Mouse (Mus musculus): ENCODE results near the gene Tctn1. TPM values are rescaled to one million over a fixed set of nuclear protein-coding genes. Genes with fewer than 3 reads are reported as not detected.

Gene Tctn1
- total and polyA plus RNA-seq, 2 experiments from 2014 or later, result 2.3 to 21.6 TPM

GRCm38 (mm10) chr5:122279799-122280421 is 15.7 kb upstream of the Tctn1 start:
- H3K27me3 ChIP-seq (ENCODE audit: control insufficient read depth, insufficient read depth, low read length), result no peaks in the 10 kb centered on the region
- H3K4me3 ChIP-seq (ENCODE audit: low read depth, low read length), result no peak overlapping the region
- H3K9me3 ChIP-seq (replicated peaks; ENCODE audit: control insufficient read depth, low read length), result no peaks in the 10 kb centered on the region
- peaks cover 25% of the 10 kb centered on the region for H3K4me1 ChIP-seq (ENCODE audit: control insufficient read depth, insufficient read depth)
- DNase-seq (ENCODE audit: low spot score) (no peak), ATAC-seq (ENCODE audit: insufficient read depth, low read depth) (no peak)
- H3K4me2 ChIP-seq (ENCODE audit: low read depth, low read length), result no peak overlapping the region
- 67% methylated on average over 12 of the region's 12 CpGs for WGBS
- no peak overlapping the region for H3K9ac ChIP-seq (replicated peaks; ENCODE audit: low read depth, low read length)
- peak overlapping the region; percentile 52; the same call in 1 of the 2 replicates for H3K27ac ChIP-seq (ENCODE audit: low read depth)
- TF ChIP-seq EP300 (IDR thresholded peaks at IDR 0.05; ENCODE audit: low read depth) (no peak), CTCF (IDR thresholded peaks at IDR 0.05; ENCODE audit: low read depth) (no peak)
- H3K36me3 ChIP-seq (replicated peaks; ENCODE audit: control insufficient read depth, insufficient read depth, low read length), result no peaks in the 10 kb centered on the region

- Histone ChIP-seq H3K27me3 (ENCODE audit: control insufficient read depth, insufficient read depth, low read length) (no peaks in the 10 kb centered on the region), H3K9me3 (replicated peaks; ENCODE audit: control insufficient read depth, low read length) (no peaks in the 10 kb centered on the region), H3K4me1 (ENCODE audit: control insufficient read depth, insufficient read depth) (peaks cover 25% of the 10 kb centered on the region), H3K36me3 (replicated peaks; ENCODE audit: control insufficient read depth, insufficient read depth, low read length) (no peaks in the 10 kb centered on the region), H3K27ac (ENCODE audit: low read depth) (no peak overlapping the region), H3K4me3 (ENCODE audit: low read depth, low read length) (no peak overlapping the region), H3K4me2 (ENCODE audit: low read depth, low read length) (no peak overlapping the region), H3K9ac (replicated peaks; ENCODE audit: low read depth, low read length) (no peak overlapping the region)
- TF ChIP-seq CTCF (IDR thresholded peaks at IDR 0.05; ENCODE audit: low read depth), result no peak
- TF ChIP-seq EP300 (IDR thresholded peaks at IDR 0.05; ENCODE audit: low read depth), result no peak
- WGBS, result 90% methylated on average over 7 of the region's 7 CpGs
- ATAC-seq (ENCODE audit: insufficient read depth, low read depth), result no peak
- DNase-seq (ENCODE audit: low spot score), result no peak
Measured at GRCm38 (mm10) chr5:122278946-122279345, 14.7 kb upstream of the Tctn1 start.

- Histone ChIP-seq H3K36me3 (replicated peaks; ENCODE audit: control insufficient read depth, insufficient read depth, low read length) (no peaks in the 10 kb centered on the region), H3K4me3 (ENCODE audit: low read depth, low read length) (no peak overlapping the region), H3K27me3 (ENCODE audit: control insufficient read depth, insufficient read depth, low read length) (no peaks in the 10 kb centered on the region), H3K9ac (replicated peaks; ENCODE audit: low read depth, low read length) (no peak overlapping the region), H3K4me1 (ENCODE audit: control insufficient read depth, insufficient read depth) (peaks cover 1% of the 10 kb centered on the region; the same call in 1 of the 2 replicates), H3K9me3 (replicated peaks; ENCODE audit: control insufficient read depth, low read length) (no peaks in the 10 kb centered on the region), H3K4me2 (ENCODE audit: low read depth, low read length) (no peak overlapping the region), H3K27ac (ENCODE audit: low read depth) (no peak overlapping the region)
- ATAC-seq (ENCODE audit: insufficient read depth, low read depth), result no peak
- DNase-seq (ENCODE audit: low spot score), result no peak
- TF ChIP-seq EP300 (IDR thresholded peaks at IDR 0.05; ENCODE audit: low read depth) (no peak), CTCF (IDR thresholded peaks at IDR 0.05; ENCODE audit: low read depth) (no peak)
- WGBS, result 28% methylated on average over 5 of the region's 5 CpGs
Measured at GRCm38 (mm10) chr5:122274785-122275184, 10.5 kb upstream of the Tctn1 start.

- no peaks in the 10 kb centered on the region for H3K9me3 ChIP-seq (replicated peaks; ENCODE audit: control insufficient read depth, low read length)
- no peak overlapping the region for H3K9ac ChIP-seq (replicated peaks; ENCODE audit: low read depth, low read length)
- no peaks in the 10 kb centered on the region for H3K36me3 ChIP-seq (replicated peaks; ENCODE audit: control insufficient read depth, insufficient read depth, low read length)
- DNase-seq (ENCODE audit: low spot score), result no peak
- TF ChIP-seq EP300 (IDR thresholded peaks at IDR 0.05; ENCODE audit: low read depth) (no peak), CTCF (IDR thresholded peaks at IDR 0.05; ENCODE audit: low read depth) (no peak)
- H3K27ac ChIP-seq (ENCODE audit: low read depth), result no peak overlapping the region
- ATAC-seq (ENCODE audit: insufficient read depth, low read depth), result no peak
- no peak overlapping the region for H3K4me3 ChIP-seq (ENCODE audit: low read depth, low read length)
- no peaks in the 10 kb centered on the region for H3K4me1 ChIP-seq (ENCODE audit: control insufficient read depth, insufficient read depth)
- H3K27me3 ChIP-seq (ENCODE audit: control insufficient read depth, insufficient read depth, low read length), result no peaks in the 10 kb centered on the region
- no peak overlapping the region for H3K4me2 ChIP-seq (ENCODE audit: low read depth, low read length)
- 79% methylated on average over 5 of the region's 5 CpGs for WGBS
Measured at GRCm38 (mm10) chr5:122272821-122273220, 8.6 kb upstream of the Tctn1 start.

- H3K9ac ChIP-seq (replicated peaks; ENCODE audit: low read depth, low read length), result no peak overlapping the region
- H3K4me3 ChIP-seq (ENCODE audit: low read depth, low read length), result no peak overlapping the region
- no peaks in the 10 kb centered on the region for H3K4me1 ChIP-seq (ENCODE audit: control insufficient read depth, insufficient read depth)
- no peaks in the 10 kb centered on the region for H3K27me3 ChIP-seq (ENCODE audit: control insufficient read depth, insufficient read depth, low read length)
- no peaks in the 10 kb centered on the region for H3K9me3 ChIP-seq (replicated peaks; ENCODE audit: control insufficient read depth, low read length)
- H3K27ac ChIP-seq (ENCODE audit: low read depth), result no peak overlapping the region
- no peak for DNase-seq (ENCODE audit: low spot score)
- no peak for ATAC-seq (ENCODE audit: insufficient read depth, low read depth)
- 46% methylated on average over 12 of the region's 12 CpGs for WGBS
- H3K36me3 ChIP-seq (replicated peaks; ENCODE audit: control insufficient read depth, insufficient read depth, low read length), result no peaks in the 10 kb centered on the region
- no peak overlapping the region for H3K4me2 ChIP-seq (ENCODE audit: low read depth, low read length)
- no peak for TF ChIP-seq EP300 (IDR thresholded peaks at IDR 0.05; ENCODE audit: low read depth)
- TF ChIP-seq CTCF (IDR thresholded peaks at IDR 0.05; ENCODE audit: low read depth), result no peak
Measured at GRCm38 (mm10) chr5:122268858-122269604, 4.8 kb upstream of the Tctn1 start.
